Mouse (Mus musculus): ENCODE results near the gene Atp11a.

- TF ChIP-seq POLR2A (IDR thresholded peaks at IDR 0.05; ENCODE audit: low read depth, low read length) (no peak), CTCF (IDR thresholded peaks at IDR 0.05; ENCODE audit: extremely low read depth, insufficient read length, insufficient replicate concordance, low read depth, low read length) (no peak)
These were observed 28.7 kb downstream of the Atp11a start for GRCm38 (mm10) chr8:12785508-12785907.

All from small intestine, adult 2 months (tissue).